Mouse (Mus musculus) G1E (cell line): ENCODE measurements around the gene Phf19.

Experiments
- CTCF ChIP-seq: IDR thresholded peaks from 2 replicates; pipeline ENCODE4 v1.5.1; 2012; ENCODE audit warnings: low read depth, low read length, inconsistent platforms, mixed read lengths
- GATA1 ChIP-seq: IDR thresholded peaks from 2 replicates; pipeline ENCODE4 v1.6.1; 2012; ENCODE audit warnings: borderline replicate concordance, low read length, inconsistent platforms, mixed read lengths
- GATA2 ChIP-seq: IDR thresholded peaks from 2 replicates; pipeline ENCODE4 v1.6.1; 2012; ENCODE audit warnings: low read depth, low read length, inconsistent platforms, borderline replicate concordance
- POLR2AphosphoS5 ChIP-seq: IDR thresholded peaks from 2 replicates; pipeline ENCODE4 v1.6.1; 2012; ENCODE audit warnings: low read depth, low read length, inconsistent platforms; ENCODE audit not compliant: insufficient replicate concordance
- TAL1 ChIP-seq: conservative IDR thresholded peaks from 2 replicates; pipeline ENCODE4 v1.6.1; 2012; ENCODE audit warnings: low read depth, low read length, inconsistent platforms, mixed read lengths

DNA sequence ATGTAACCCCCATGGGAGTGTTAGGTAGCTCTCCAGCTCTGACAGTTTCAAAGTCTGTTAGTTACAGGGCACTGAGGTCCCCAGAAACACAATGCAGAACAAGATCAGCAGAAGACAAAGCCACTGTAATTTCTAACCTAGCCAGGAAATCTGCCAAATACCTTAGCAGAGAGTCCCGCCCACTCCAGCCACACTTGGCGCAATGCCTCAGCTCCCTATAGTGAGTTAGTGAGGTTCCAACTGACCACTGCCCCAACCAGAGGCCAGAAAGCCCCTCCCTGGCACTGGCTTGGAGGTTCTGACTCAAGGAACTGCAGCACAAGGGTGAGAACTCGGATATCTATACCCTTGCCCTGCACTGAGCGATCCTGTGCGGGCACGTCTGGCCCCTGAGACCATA lies 11.1 kb downstream of the Phf19 start:
- TF ChIP-seq CTCF (no peak), TAL1 (no peak), GATA2 (no peak), POLR2AphosphoS5 (no peak), GATA1 (no peak)
